Mouse (Mus musculus) splenic B cell, adult 2 months (primary cell): ENCODE results near the gene Prdm16.

Experiments used
- DNase-seq: peaks from one replicate; pipeline ENCODE4 v3.0.0-alpha.2; 2011; ENCODE audit warnings: low read depth, low spot score
- H3K27me3 ChIP-seq: 2 replicates; pipeline ENCODE4 v1.6.1; 2012; ENCODE audit warnings: mild to moderate bottlenecking, low read length, moderate library complexity, mixed read lengths; ENCODE audit not compliant: control insufficient read depth, poor library complexity, insufficient read depth, severe bottlenecking
- H3K36me3 ChIP-seq: 2 replicates; pipeline ENCODE4 v1.6.1; 2012; ENCODE audit warnings: mild to moderate bottlenecking, low read length, moderate library complexity, mixed read lengths; ENCODE audit not compliant: control insufficient read depth, poor library complexity, insufficient read depth, severe bottlenecking

The Prdm16 gene

DNA sequence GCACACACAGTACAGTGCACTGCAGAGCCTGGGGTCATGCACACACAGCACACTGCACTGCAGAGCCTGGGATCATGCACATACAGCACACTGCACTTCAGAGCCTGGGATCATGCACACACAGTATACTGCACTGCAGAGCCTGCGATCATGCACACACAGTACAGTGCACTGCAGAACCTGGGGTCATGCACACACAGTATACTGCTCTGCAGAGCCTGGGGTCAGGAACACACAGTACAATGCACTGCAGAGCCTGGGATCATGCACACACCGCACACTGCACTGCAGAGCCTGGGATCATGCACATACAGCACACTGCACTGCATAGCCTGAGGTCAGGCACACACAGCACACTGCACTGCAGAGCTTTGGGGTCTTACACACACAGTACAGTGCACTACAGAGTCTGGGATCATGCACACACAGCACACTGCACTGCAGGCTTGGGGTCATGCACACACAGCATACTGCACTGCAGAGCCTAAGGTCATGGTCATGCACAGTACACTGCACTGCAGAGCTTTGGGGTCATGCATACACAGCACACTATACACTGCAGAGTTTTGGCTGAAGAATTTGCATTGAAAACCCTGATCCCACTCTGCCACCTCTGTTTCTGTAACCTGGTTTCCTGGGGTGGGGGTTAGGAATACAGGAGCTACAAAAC, 324.4 kb downstream of the Prdm16 start:
- Histone ChIP-seq H3K27me3 (no peaks in the 10 kb centered on the region), H3K36me3 (no peaks in the 10 kb centered on the region)
- no peak for DNase-seq

GRCm38 (mm10) chr4:154310576-154311262, 326.0 kb downstream of the Prdm16 start:
- no peaks in the 10 kb centered on the region for H3K27me3 ChIP-seq
- H3K36me3 ChIP-seq, result no peaks in the 10 kb centered on the region
- no peak for DNase-seq

- no peaks in the 10 kb centered on the region for H3K27me3 ChIP-seq
- no peaks in the 10 kb centered on the region for H3K36me3 ChIP-seq
- no peak for DNase-seq
Measured at GRCm38 (mm10) chr4:154309131-154309530, 327.5 kb downstream of the Prdm16 start.

DNA sequence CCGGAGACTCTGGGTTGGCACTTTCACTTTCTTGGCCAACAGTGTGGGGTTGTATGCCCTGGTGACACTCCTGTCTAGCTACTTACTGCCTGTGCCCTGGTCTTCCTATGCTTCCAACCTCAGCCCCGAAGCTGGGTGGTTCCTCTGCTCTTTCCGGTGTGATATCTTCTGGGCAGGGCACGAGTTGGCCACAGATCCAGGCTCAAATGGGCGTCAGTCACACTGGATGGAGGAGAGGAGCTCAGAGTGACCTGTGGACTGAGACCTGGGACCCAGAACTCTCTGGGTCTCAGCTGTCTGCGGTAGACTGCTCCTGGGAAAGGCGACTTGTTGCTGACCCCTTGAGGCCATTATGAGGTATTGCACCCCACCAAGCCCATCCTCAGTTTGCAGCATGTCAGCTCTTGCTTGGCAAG, 335.2 kb downstream of the Prdm16 start, which contains the start of gene Arhgef16:
TSS of gene Arhgef16 (minus strand) at position 211 of the 416 bp plus-strand sequence.
- H3K36me3 ChIP-seq, result no peaks in the 10 kb centered on the region
- DNase-seq, result peak; percentile 56
- H3K27me3 ChIP-seq, result no peaks in the 10 kb centered on the region

- no peaks in the 10 kb centered on the region for H3K27me3 ChIP-seq
- no peak for DNase-seq
- no peaks in the 10 kb centered on the region for H3K36me3 ChIP-seq
Measured at GRCm38 (mm10) chr4:154299541-154300271, 337.0 kb downstream of the Prdm16 start.

DNA sequence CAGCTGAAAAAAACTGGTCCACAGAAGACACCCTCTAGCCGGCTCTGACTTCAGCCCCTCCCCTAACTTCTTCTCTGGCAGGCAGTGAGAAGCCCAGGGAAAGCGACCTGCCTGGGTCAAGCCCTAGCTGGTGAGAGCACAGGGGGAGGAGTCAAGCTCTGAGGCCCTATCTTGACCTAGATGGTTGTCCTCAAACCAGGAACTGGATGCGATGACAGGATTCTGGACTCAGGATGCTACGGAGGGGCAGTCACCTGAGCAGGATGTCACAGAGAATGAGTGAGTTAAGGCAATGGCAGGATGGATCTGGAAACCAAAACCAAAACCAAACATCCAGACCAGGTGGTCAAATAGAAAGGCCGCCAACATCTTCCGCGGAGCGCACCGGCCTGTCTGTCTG, 338.9 kb downstream of the Prdm16 start:
- Histone ChIP-seq H3K27me3 (no peaks in the 10 kb centered on the region), H3K36me3 (no peaks in the 10 kb centered on the region)
- no peak for DNase-seq

GRCm38 (mm10) chr4:154294262-154294731, 342.4 kb downstream of the Prdm16 start:
- H3K27me3 ChIP-seq, result no peaks in the 10 kb centered on the region
- no peaks in the 10 kb centered on the region for H3K36me3 ChIP-seq
- DNase-seq, result no peak

GRCm38 (mm10) chr4:154293735-154294201, 342.9 kb downstream of the Prdm16 start:
- Histone ChIP-seq H3K36me3 (no peaks in the 10 kb centered on the region), H3K27me3 (no peaks in the 10 kb centered on the region)
- no peak for DNase-seq

DNA sequence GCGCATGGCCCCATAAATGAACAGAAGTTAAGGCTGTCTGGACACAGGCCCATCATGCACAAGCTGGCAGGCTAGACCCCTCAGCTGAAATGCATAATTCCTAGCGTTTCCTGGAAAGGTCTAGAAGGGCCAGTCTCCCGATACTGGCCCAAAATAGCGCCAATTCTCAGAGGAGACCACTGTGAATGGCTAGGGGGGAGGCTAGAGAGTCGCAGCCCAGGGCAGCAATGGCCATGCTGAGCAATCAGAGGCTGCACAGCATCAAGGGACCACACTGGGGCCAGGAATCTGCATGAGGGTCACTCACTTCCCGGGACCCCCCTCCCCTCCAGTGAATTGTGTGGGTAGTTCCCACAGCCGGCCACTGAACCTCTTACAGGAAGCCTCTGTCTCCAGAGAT, 353.0 kb downstream of the Prdm16 start:
- Histone ChIP-seq H3K36me3 (no peaks in the 10 kb centered on the region), H3K27me3 (no peaks in the 10 kb centered on the region)
- DNase-seq, result no peak

- no peak for DNase-seq
- Histone ChIP-seq H3K27me3 (no peaks in the 10 kb centered on the region), H3K36me3 (no peaks in the 10 kb centered on the region)
Measured at GRCm38 (mm10) chr4:154279481-154279880, 357.2 kb downstream of the Prdm16 start.

GRCm38 (mm10) chr4:154273000-154273399, 363.7 kb downstream of the Prdm16 start:
- DNase-seq, result peak; percentile 56
- no peaks in the 10 kb centered on the region for H3K27me3 ChIP-seq
- no peaks in the 10 kb centered on the region for H3K36me3 ChIP-seq

DNA sequence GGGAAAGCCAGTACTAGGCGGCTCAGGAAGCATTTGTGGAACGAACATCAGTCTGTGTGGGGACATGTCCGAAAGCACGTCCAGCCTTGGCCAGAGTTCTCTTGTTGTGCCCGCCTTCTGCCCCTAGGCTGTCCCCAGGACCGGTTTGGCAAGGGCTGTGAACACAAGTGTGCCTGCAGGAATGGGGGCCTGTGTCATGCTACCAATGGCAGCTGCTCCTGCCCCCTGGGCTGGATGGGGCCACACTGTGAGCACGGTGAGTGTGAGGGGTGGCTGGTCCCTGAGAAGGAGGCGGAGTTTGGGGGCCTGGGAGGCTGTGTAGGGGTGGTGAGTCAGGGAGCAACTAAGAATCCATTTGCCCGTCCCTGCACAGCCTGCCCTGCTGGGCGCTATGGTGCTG, 367.2 kb downstream of the Prdm16 start:
- H3K36me3 ChIP-seq, result no peaks in the 10 kb centered on the region
- H3K27me3 ChIP-seq, result no peaks in the 10 kb centered on the region
- no peak for DNase-seq

GRCm38 (mm10) chr4:154267511-154267910, 369.2 kb downstream of the Prdm16 start:
- DNase-seq, result no peak
- Histone ChIP-seq H3K27me3 (no peaks in the 10 kb centered on the region), H3K36me3 (no peaks in the 10 kb centered on the region)
